Mouse (Mus musculus) left cerebral cortex, adult 8-10 months (tissue): ENCODE data around the gene Slc44a5. TPM values are rescaled to one million over a fixed set of nuclear protein-coding genes. Genes with fewer than 3 reads are reported as not detected.
"Not testable (repeated sequence)": the region's sequence is repeated elsewhere in the genome, so short reads cannot be mapped to it uniquely, and the experiment has no call there.

Experiments
- DNase-seq, 2 experiments: peaks; one replicate each; pipeline ENCODE4 v3.0.0; 2022; ENCODE audit warnings: low spot score in 2 of 2
- total RNA-seq, 4 experiments: library from RNA; stranded (reverse); gene quantifications; 2 replicates each; pipeline ENCODE4 v1.2.4; 2022

Slc44a5 gene
- total RNA-seq, 4 experiments from 2014 or later = 7.2 to 8.6 (median 7.9) TPM

DNA sequence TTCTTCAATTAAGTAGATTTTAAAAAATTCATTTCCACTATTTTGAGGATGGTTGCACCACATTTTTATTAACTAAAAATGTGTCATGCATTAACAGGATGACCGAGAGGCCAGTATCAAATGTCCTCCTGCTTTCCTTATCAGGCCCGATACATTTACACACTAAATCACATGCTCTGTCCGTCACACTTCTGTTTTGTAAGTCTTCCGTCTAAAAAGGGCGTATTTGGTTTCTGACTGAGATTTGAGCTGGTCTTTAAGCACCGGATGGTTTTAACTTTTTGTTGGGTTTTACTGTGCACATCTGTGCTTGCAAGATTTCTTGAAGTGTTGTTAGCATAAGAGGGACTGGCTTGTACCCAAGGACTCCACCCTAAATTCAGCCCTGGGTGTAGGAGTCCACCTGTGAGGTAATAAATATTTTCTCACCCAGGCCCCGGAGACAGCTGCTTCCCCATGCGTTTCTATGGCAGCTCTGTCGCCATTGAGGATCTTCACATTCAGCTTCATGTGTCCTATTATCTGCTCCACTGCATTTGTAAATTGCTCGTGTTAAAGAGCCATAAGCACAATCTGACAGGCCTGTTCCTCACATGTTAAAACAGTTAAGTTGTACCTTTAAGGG, 237.3 kb downstream of the Slc44a5 start:
- no peak for DNase-seq

DNA sequence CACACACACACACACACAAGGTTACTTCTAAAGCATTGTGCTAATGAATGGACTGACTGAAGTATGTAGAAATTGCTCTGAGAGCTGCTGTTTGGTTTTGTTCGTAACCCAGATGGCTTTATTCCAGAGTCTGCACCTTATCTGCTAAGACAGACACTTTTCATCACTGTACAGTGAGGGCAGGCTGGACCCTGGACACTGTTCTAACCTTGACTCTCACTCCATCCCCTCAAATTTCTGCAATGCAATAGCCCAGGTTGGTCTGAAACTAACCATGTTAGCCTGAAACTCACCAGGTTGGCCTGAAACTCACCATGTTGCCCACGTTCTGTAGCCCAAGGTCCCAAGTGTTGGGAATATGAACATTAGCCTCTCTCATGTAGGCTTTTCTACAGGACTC, 239.3 kb downstream of the Slc44a5 start:
- DNase-seq = no peak

DNA sequence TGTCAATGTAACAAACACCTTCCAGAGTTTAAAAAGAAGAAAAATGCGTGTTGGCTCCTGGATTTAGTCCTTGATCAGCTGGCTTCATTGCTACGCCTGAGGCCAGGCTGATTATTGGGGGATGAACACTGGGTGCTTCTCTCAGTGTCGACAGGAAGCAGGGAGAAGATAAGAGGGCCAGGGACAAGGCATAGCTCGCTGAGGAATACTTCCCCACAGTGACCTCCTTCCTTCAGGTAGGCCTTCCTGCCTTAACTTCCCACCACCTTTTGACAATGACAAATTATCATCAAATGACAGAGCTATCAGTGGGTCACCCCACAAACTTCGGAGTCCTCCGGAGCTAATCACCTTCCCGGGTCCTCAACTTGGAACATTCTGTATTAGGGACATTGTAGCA, 242.1 kb downstream of the Slc44a5 start:
- DNase-seq = no peak

DNA sequence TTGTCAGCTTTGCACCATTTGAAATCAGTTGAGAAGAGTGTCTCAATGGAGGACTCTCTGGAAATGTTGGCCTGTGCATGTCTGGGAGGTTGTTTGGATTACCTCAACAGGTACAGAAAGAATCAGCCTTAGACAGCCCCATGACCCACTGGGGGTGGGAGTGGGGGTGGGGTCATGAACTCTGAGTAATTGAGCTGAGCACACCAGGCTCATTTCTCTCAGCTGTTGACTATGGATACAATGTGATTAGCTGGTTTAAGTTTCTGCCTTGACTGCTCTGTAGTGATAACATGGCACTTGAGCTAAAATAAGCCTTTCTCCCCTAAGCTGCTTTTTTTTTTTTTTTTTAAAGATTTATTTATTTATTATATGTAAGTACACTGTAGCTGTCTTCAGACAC, 242.5 kb downstream of the Slc44a5 start:
- DNase-seq = no peak

DNA sequence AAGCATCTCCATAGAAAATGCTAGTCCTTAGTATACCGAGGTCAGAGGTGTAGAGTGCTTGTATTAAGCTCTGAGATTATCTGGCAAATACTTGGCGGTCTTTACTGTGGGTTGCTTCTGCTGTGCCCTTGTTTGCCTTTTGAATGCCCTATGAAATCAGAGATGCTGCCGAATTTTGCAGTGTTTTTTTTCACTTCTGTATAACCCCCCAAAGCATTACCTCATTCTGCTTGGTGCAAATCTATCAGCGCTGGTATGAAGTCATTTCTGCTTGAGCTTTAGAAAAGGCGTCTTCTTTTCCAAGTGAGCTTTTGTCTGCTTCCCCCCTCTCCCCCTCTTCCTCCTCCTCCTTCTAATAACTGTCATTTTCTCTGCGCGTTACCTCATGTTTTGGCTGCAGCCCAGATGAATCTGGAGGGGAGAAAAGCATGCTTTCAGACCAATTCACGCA, 248.9 kb downstream of the Slc44a5 start:
- DNase-seq = no peak

DNA sequence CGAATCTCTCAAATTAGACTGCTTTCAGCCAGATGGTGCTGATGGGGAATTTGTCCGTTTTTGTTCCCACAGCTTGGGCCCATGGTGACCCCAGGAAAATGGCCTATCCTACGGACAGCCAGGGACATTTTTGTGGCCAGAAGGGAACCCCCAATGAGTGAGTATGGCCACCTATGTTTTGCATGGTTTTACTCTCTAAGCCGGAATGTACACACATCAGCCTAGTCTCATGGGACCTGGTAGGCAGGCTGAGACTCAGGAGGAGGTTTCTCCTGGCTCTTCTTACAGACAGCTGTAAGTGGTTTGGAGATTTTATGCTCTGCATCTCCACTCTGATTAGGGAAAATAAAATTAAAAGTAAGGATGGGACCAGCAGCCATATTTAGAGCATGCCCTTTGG, 249.5 kb downstream of the Slc44a5 start:
- DNase-seq = no peak

DNA sequence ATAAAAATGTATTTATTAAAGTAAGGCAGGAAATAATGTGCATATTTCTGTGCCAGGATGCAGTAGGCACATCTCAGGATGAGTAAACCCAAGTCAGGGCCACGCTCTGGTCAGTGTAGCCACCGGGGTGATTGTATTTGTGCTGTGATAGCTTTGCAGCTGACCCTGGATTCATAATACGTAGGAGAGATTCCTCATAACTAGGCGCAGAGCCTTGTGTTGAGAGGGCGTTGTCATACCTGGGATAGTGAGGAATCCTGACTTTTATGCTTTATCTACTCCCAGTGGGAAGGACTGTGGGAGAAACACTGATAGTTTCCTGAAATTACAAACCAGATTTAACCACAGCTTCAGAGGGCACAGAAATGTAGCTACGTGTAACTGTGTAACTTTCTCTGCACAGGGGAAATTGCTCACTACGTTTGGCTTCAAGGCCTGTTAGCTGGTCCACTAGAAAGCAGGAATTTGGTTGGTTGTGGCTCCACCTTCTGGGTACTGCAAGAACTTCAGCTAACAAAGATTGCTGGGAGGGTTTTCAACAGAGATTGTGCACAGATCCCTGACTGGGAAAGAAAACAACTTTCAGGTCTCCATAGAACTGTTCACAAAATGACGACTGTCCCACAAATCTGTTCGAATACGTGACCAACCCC, 253.0 kb downstream of the Slc44a5 start:
- peak; percentile 21 to 71 for DNase-seq

DNA sequence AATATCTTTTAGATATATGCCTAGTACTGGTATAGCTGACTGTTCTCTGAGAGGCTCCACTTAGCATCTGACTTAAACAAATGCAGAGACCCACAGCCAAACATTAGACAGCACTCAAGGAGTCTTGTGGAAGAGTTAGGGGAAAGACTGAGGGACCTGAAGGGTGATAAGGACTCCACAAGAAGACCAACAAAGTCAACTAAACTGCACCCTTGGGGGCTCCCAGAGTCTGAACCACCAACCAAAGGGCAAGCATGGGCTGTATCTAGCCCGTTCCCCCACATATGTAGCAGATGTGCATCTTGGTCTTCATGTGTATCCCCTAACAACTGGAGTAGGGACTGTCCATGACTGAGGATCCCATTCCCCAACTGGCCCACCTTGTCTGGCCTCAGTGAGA, 271.7 kb downstream of the Slc44a5 start:
- no peak for DNase-seq

DNA sequence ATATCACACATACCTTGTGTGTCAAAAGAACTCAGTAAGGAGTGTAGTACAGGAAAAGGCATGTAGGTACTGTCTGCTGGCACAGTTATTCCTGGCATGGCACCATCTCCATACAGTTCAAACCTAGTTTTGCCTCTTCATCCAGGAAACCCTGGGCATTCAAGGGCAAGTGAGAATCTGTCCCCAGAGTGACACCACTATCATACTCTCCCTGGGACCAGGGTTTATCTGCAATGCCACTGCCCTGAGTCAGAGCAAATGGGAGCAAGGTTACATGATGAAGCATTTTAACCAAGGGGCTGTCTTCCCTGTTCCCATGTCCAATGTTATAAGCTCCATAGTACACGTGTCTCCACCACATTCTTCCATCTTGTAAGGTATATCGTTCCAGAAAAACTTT, 278.2 kb downstream of the Slc44a5 start:
- DNase-seq = no peak

DNA sequence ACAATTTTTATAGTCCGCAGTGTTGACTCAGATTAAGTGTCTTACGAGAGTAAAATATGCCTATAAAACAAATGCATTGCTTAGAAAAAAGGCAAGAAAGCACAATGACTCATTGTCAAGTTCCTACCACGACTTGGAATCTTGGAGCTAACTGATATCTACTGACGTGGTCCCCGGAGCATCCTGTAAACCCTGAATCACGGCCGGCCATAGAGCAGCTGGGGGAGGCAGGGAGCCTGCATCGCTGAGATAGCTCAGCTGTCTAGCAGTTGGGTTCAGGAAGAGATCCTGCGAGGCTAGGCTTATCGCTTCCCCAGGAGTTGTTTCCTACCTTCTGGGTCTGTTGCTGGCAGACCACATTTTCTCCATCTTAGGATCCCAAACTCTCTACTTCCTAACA, 279.0 kb downstream of the Slc44a5 start:
- DNase-seq = no peak

DNA sequence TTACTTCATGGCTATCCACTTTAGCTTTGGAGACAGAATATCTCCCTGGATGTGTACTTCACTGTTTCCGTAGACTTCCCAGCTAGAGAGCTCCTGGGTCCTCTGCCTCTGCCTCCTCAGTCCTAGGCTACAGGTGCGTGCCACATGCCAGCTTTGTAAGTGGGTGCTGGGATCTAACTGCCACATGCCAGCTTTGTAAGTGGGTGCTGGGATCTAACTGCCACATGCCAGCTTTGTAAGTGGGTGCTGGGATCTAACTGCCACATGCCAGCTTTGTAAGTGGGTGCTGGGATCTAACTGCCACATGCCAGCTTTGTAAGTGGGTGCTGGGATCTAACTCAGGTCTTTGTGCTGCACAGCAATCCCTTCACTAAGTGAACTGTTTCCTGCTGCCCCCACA, 281.0 kb downstream of the Slc44a5 start:
- not testable (repeated sequence) for DNase-seq

DNA sequence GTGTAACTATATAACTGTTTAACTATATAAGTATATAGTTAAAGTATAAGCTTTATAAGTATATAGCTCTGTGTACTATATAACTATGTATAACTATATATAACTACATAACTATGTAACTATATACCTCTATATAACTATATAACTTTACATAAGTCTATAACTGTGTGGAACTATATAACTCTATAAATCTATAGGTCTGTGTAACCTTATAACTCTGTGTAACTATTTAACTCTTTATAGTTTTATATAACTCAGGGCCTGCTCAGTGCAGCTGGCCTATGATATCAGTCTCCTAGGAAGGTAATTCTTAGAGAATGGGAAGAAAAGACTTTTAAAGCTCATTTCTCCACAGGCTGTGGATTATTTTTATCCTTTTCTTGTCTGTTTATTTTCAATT, 284.1 kb downstream of the Slc44a5 start:
- DNase-seq = no peak

DNA sequence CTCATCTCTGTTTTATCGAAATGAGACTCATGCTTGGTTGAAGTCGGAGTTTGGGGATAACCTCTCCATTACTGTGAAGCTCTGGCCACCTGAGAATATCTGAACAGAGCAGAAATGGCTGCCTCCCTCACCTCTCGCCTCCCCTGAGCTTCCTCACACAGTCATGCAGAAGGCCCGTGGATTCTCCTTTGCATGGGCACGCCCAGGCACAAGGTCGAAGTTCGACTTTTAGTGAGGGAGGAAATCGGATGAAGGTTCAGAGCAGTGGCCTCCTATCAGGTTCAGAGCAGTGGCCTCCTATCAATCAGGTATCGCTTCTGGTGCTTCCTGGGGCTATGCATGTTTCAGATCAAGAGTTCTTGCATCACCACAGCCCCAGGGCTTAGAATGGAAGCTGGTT, 295.1 kb downstream of the Slc44a5 start:
- DNase-seq = no peak

DNA sequence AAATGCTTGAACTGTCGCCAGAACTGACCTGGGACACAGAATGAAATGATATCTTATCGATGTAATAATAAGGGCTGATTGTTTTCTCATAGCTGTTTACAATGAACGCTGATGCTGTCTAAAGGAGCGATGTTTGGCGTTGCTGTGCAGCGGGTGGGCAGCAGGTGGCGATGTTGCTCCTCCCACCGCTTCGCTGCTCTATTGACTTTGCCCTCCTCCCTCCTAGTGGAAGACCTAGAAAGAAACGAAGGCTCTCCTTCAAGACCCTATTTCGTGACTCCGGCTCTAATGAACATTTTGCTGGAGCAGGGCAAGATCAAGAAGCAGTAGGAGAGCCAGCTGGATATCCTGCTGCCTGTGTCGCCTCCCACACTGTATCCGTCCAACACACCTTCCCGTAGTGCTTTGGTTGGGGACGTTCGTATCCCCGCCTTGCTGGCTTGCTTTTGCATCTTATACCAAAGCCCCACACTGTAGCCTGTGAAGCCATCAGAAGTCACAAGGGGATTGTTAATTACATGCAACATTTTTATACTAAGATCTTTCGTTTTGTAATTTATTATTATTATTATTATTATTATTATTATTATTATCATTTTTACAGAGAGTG, 296.6 kb downstream of the Slc44a5 start:
- peak; percentile 17 to 78 for DNase-seq

DNA sequence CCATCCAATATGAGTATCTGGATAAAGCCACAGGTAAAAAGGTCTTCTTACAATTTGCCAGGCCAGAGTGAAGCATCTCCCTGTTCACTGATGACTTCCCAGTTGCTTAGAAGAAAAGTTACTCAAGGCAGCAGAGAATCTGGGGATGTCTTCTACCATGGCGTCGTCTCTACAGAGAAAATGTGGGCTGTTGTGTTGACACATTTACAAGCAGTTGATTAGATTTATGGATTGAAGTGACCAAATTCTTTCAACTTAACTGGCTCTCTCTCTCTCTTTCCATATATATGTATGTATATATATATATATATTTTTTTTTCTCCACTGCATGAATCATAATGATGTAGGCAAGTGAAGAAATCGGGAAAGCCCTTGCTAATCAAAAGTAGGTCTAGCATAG, 301.4 kb downstream of the Slc44a5 start:
- no peak for DNase-seq

DNA sequence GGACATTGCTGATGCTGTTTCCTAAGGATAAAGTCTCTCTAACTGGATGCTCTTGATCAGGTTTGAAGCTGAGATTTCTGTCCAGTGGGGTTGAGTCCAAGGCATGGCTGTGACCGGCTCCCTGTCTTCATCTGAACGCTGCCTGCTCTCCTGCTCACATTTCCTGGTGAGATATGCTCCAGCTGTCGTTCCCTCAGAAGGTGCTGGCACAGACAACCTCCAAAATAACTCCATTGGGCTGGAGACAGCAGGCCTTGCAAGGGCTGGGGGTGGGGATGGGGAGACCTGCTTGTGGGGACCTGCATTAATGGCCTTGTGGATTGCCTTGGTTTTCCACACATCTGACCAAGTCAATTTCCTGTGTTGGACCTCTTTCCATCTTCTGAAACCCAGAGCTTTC, 311.0 kb downstream of the Slc44a5 start:
- DNase-seq = no peak

DNA sequence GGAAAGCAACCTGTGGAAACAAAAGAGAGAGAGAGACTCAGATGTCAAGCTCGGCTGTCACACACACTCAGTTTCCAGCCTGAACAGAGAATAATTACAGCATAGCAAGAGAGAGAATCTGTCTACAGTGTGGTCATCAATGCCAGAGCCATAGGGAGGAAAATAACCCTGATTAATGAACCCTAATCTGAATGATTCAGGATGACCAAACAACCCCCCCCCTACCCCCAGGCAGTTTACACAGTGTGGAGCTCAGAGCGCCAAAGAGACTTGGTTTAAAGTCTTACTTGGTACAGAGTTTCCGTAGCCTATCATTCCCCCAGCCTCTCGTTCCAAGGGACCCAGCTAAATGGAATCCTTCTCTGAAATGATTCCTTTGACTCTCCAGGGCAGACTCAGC, 312.1 kb downstream of the Slc44a5 start:
- no peak for DNase-seq

DNA sequence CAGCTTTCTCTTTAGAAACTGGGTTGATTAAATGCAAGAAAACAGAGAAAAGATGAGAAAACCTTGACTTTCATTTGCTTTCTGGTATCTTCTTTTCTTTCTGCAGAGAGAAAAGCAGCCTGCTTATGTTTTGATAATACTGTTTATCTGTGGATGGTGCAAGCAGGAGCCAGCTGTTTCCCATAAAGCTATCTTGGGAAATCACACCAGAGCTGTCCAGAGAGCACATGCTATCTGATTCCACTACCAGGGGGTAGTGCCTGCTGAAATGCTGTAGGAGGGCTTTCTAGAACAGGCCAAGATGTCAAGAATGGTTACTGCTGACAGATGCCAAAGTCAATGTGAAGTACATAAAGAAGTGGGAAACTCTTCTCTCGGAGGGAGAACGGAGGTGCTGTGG, 314.0 kb downstream of the Slc44a5 start:
- no peak for DNase-seq

DNA sequence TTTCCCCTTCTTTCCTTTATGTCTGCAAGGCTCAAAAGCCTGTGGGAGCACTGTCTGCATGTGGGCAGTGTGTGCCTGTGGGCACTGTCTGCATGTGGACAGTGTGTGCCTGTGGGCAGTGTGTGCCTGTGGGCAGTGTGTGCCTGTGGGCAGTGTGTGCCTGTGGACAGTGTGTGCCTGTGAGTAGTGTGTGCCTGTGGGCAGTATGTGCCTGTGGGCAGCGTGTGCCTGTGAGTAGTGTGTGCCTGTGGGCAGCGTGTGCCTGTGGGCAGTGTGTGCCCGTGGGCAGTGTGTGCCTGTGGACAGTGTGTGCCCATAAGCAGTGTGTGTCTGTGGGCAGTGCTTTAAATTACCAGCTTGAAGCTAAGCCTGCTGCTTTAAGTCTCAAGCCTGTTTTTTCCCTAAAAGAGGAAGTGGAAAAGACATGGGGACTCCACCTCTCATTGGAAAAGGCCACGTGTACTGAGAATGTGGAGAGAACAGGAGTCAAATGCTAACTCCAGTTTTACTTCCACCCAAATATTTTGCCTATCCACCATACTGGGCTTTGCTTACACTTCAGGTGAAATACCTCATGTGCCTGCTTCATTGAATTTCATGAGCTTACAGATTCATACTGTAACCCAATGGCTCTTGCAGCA, 315.3 kb downstream of the Slc44a5 start:
- peak in 1 of 2 experiments; percentile 7 for DNase-seq

DNA sequence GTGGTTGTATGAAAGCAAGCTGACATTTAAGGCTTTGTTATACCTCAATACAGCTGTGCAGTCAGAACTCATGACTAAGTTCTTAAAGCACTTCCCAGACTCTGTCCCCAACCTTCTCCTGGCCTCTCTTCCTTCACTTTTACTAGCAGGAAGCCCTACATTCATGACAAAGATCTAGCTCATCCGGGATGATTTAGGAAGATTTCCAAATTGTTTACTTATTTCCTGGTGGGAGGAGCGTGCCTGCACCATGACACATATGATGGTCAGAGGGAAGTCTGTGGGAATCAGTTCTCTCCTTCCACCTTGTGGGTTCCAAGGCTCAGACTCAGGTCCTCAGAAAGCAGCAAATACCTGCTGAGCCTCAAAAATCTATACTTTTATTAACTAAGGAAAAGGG, 317.1 kb downstream of the Slc44a5 start:
- DNase-seq = no peak

DNA sequence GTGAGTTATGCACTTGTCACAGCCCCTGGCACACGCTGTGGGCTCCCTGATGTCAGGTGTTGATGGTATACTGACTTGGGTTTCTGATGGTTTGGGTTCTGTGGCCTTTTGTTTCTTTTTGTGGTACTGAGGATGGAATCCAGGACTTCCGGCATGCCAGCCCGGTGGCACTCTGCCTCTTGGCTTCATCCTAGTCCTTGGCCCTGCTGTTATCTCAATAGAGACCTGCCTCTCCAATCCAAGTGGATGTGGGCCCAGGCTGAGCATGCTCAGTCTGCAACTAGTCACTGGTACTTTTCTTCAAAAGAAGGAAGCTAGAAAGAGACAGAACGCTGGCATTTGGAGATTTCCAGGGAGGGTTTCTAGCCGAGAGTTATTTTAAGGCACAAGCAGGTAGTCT, 318.9 kb downstream of the Slc44a5 start:
- DNase-seq = no peak

DNA sequence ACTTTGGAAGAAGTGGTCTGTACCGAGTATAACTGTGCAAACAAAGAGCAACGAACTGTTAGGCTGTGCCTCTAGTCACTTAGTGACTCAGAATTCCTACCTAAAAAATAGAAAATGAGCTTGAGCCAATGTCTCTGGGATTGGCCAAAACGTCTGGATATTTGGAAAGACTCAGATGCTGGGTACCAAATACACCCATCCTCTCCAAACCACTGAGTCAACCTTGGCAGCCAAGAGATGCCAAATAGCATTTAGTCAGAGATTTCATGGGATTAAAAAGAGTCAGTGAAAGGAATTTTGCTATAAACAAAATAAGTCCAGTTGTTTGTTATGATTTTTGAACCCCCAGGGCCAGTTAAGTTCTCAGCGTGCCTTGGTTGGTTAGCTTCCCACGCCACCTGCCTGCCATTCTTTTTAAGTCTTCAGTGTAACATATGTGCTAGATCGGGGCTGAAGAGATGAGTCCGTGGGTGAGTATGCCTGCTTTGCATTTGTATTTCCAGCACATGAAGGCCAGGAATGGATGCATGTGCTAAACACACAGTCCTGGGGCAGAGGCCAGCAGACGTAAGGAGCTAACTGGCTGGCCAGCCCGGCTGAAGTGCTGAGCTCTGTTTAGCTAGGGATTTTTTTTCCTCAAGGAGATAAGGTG, 320.7 kb downstream of the Slc44a5 start:
- DNase-seq = peak in 1 of 2 experiments; percentile 37
